Mouse (Mus musculus): ENCODE results near the gene Nfkbid.

Gene Nfkbid

DNA sequence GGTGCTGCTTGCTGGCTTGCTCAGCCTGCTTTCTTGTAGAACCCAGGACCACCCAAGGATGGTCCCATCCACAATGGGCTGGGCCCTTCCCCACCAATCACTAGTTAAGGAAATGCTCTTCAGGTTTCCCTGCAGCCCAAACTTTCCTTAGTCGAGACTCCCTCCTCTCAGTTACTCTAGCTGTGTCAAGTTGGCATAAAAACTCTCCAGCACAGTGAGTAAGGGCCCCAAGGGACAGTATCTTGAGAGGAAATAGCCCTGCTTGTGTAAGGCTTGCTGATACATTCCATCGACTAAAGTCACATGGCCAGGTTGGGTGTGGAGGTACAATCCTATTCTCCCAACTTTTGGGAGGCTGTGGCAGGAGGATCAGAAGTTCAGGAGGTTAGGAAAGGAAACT is 8.7 kb downstream of the Nfkbid start:
- no peak for DNase-seq (ENCODE audit: low read depth)

DNA sequence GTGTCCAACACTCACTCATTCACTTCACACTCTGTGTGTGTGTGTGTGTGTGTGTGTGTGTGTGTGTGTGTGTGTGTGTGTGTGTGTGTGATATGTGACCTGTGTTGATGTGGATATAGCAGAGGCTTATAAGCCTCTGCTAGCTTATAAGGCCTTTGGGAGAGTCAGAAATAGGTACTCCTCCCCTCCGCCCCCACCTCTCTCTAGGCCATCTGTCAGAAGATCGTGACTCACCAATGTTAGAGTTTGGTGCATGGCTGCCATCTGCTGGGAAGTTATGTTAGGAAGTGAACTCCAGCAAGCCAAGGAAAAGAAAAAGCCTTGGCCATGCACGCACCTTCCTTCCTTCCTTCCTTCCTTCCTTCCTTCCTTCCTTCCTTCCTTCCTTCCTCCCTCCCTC is 10.3 kb downstream of the Nfkbid start:
- DNase-seq (ENCODE audit: low read depth) = no peak

GRCm38 (mm10) chr7:30434238-30434637 is 12.7 kb downstream of the Nfkbid start:
- DNase-seq (ENCODE audit: low read depth) = no peak

- DNase-seq (ENCODE audit: low read depth) = no peak
These were observed 13.2 kb downstream of the Nfkbid start for GRCm38 (mm10) chr7:30434701-30435100.

GRCm38 (mm10) chr7:30435156-30435555 is 13.6 kb downstream of the Nfkbid start:
- no peak for DNase-seq (ENCODE audit: low read depth)

DNA sequence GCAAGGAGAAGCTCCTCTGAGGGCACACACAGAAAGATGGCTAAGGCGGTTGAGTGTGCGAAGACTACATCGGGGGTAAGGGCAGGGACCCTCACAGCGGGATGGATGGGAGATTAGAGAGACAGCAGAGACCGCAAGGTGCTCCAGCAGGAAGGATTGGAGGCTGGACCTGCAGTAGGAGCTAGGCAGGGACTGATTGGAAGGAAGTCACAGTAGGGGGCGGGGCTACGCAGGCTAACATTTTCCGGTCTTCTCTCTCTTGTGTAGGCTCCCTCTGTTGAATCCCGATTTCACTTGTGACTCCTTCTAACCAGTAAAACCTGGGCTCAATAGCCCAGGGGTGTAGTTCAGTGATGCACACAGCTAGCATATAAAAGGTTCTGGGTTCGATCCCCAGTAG is 15.3 kb downstream of the Nfkbid start:
- DNase-seq (ENCODE audit: low read depth) = no peak

DNA sequence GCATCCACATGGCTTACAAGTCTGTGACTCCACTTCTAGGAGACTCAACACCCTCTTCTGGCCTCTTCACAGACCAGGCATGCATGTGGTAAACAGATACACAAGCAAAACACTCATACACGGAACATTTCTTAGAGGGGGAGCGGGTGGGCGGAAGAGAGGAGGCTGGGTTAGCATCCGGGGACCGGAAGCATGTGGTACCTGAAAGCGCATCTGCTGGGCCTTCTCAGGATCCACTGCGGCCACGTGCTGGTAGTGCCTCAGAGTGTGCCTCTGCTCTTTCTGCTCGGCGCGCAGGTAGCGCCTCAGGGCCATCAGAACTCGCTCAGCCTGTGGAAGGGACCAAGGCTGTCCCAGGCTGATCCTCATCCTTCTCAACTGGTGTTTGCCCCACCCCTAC is 18.2 kb downstream of the Nfkbid start:
- DNase-seq (ENCODE audit: low read depth) = no peak

DNA sequence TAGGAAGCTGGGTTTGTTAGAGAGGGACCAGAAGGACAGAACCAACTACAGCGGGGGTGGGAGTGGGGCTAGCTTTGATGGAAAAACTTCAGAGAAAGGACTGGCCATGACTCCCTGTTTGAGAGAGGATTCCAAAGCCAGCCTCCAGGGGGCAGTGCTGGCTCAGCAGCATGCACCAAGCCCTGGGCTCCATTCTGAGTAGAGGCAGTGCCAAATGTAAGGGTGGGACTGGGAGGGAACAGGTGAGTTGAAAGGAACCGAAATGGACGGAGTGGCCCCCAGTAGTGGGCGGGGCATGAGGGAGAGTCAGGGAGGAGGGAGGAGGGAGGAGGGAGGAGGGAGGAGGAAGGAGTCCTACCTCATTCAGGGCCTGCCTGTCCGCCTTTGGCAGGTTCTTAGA is 19.2 kb downstream of the Nfkbid start:
- no peak for DNase-seq (ENCODE audit: low read depth)

DNA sequence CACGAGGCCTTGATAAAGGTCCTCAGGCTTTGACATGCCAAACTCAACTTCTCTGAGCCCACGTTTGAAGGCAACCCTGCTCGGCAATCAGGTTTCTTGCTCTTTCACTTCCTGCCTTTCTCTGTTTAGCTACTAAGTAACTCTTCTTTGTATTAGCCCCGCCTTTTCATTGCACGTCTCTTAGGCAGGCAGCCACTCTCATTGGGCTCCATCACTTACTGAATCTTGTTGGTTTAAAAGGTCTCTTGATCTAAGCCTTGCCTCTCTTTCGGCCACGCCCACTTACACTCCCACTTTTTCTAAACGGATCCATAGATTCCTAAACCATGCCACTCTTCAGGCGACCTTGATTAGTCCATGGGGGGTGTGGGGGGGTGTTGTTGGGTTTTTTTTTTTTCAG is 22.2 kb downstream of the Nfkbid start:
- no peak for DNase-seq (ENCODE audit: low read depth)

DNA sequence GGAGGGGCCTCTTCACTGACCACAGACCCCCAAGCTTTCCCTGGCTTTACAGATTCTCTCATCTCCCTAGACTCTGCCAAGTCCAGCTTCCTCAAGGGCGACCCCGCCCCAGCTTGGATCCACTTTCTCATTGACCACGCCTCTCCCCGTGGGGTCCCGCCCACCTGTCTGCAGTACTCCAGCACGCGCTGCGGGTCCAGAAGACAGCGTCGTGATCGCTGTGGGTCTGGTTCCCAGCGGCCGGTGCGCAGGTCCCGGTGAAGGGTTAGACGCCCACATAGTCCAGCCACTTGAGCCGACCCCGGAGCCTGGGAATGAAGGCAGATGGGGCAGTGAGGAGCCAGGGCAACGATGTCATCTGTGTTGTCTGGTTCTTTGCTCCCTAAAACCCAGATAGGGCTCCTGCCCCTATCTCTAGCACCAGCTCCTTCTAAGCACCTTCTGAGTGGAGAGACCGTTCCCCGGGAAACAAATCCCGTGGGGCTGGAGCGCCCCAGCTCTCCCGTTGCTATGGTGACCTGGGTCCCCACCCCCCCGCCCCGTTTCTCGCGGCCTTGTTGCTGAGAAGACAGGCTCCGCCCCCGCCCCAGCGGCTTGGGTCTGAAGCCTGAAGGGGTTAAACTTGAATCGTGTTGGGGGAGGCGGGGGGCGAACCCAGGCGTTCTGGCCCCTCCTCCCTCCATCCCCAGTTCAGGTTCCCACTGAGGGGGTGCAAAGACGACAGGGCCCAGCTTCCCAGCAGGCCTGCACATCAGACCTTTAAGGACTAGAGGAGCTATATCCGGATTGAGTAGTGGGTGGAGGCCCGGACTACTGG is 22.8 kb downstream of the Nfkbid start:
- no peak for DNase-seq (ENCODE audit: low read depth)

- DNase-seq (ENCODE audit: low read depth) = no peak
These were observed 23.6 kb downstream of the Nfkbid start, which contains the start of gene Aplp1 for GRCm38 (mm10) chr7:30444971-30445751. TSS of gene Aplp1 (minus strand) at chr7:30445535.

DNA sequence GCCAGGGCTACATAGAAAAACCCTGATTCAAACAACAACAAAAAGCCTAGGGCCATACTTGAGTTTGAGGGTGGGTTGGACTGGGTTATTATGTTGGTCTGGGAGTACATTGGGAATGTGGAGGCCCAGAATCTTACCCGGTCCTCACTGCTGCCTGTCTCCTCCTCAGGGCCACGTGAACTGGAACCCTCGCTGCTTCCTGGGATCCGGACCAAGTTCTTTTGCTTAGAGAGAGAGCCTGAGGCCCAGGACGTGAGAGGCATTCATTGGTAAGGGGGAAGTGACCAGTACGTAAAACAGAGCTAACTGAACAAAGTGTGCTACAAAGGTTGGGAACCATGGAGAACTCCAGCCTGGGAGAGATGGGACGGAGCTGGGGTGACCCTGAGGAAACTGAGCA is 28.7 kb downstream of the Nfkbid start:
- DNase-seq (ENCODE audit: low read depth) = no peak

DNA sequence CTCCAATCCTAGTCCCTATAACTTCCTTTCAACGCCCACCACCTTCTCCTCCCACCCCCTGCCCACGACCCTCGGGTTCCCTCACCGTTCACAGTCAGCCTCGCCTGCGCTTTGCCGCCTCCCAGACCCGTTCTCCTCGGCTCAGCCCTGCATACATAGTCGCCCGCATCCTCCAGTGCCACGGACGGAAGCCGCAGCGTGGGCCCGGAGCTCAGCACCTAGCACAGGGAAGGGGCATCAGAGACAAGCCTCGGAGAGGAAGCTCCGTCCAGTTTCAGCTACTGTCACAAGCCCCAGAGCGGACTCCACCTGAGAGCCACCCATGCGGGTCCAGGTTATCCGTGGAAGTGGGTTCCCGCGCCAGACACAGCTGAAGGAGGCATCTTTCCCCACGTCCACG is 31.8 kb downstream of the Nfkbid start:
- no peak for DNase-seq (ENCODE audit: low read depth)

DNA sequence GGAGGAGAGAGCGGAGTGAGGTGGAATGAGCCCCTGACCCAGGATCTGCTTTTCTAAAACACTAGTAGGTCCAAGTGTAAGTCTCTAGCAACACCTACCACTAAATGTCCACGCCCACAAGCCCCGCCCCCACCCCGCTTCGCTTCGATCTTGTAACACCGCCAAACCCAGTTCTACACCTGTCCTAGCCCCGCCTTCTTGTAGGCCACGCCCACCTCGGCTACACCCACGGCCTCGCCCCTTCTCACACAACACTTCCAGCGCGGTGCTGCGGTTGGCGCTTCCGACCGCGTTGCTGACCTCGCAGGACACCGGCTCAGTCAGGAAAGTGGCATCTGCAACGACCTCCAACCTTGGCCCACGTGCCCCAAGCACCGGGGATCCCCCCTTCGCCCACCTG is 32.2 kb downstream of the Nfkbid start:
- DNase-seq (ENCODE audit: low read depth) = peak; percentile 23

DNA sequence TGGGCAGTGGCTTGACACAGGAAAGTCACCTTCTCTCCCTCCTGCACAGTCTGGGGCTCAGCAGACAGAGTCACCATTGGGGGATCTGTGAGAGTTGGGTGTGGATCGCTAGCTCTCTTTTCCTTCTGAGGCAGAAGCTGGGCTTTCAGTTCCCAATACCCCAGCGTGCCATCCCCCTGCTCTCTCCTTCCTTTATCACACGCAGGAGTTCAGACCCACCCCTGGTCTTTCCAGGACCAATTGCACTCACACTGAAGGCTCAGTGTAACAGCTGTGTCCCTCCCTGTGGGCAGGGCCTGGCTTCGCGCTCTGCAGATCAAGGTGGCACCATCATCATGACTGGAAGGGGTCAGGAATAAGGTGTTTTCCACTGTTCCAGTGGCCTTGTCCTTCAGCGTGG is 32.7 kb downstream of the Nfkbid start:
- no peak for DNase-seq (ENCODE audit: low read depth)

- DNase-seq (ENCODE audit: low read depth) = no peak
These were observed 35.0 kb downstream of the Nfkbid start for GRCm38 (mm10) chr7:30456487-30456886.

DNA sequence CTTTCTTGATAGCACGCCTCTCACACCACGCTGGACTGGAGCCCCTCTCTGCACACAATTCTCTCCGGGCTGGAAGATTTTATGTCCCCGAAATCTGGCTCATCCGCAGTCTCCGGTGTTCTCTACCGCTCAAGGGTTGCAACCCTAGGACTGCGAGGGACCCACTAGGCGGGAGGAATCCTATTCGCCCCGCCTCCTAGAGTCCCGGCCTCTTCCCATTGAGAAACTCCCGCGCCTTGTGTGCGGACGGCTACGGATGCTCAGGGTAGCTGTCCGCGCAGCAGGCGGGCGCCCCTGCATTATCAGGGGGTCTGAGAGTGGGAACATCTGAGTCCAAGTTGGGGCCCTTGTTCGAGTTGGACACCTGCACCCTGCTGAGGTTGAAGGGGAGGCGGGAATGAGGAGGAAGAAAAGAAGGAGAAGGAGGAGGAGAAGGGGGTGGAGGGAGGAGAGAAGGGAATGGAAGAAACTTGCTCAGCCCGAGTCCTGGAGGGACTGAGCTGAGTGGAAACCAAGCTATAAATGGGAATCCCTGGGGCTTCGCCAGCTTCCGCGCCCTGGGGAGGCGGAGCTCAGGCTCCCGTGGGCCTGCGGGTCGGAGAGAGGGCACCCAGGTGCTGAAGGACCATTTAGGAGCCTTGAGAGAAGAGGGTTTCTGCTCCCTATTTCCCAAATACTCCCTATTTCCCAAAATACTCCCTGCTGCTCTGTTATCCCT is 35.5 kb downstream of the Nfkbid start:
- DNase-seq (ENCODE audit: low read depth) = no peak

GRCm38 (mm10) chr7:30457629-30458330 is 36.2 kb downstream of the Nfkbid start, which contains the start of the genes Kirrel2 and Nphs1:
TSS of gene Kirrel2 (minus strand) at chr7:30457690.
TSS of gene Nphs1 (plus strand) at chr7:30458315.
- DNase-seq (ENCODE audit: low read depth) = no peak

GRCm38 (mm10) chr7:30459484-30459883 is 38.0 kb downstream of the Nfkbid start:
- no peak for DNase-seq (ENCODE audit: low read depth)

- DNase-seq (ENCODE audit: low read depth) = no peak
These were observed 42.0 kb downstream of the Nfkbid start for GRCm38 (mm10) chr7:30463568-30463967.

DNA sequence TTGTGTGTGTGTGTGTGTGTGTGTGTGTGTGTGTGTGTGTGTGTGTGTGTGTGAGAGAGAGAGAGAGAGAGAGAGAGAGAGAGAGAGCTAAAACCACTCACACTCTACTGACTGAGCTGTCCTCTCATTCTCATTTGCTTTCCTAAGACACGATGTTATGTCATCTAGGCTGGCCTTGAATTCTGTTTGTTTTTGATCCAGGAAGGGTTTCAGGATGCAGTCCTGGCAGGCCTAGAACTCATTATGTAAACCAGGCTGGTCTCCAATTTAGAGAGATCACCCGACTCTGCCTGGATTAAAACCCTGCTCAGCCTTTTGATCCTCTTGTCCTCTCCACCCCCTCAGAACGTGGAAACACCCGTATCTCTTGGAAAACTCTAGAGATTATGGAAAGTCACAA is 42.5 kb downstream of the Nfkbid start:
- no peak for DNase-seq (ENCODE audit: low read depth)

DNA sequence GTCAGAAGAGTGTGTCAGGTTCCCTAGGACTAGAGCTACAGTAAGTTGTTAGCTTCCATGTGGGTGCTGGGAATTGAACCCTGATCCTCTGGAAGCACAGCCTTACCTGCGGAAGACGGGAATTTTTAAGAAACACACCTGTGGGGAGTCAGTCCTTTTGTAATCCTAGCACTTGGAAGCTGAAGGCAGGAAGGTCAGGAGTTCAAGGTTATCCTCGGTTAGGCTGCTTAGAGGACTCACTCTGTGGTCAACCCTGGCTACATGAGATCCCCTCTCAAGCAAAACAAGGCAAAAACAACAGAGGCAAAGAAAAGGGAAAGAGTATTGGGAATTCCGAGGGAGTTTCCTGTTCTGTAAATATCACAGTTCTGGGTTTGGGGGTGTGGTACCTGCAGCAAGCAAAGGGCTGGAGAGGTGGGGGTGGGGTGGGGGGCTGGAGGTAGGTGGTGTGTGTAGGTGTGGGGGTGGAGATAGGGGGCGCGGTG is 43.3 kb downstream of the Nfkbid start:
- DNase-seq (ENCODE audit: low read depth) = no peak
